Mouse (Mus musculus) retina, postnatal 7 days (tissue): ENCODE data around the gene Shmt1.

Source experiments
- DNase-seq: peaks from one replicate; pipeline ENCODE4 v3.0.0-alpha.2; 2012; ENCODE audit warnings: low read depth, low spot score

Shmt1 gene

DNA sequence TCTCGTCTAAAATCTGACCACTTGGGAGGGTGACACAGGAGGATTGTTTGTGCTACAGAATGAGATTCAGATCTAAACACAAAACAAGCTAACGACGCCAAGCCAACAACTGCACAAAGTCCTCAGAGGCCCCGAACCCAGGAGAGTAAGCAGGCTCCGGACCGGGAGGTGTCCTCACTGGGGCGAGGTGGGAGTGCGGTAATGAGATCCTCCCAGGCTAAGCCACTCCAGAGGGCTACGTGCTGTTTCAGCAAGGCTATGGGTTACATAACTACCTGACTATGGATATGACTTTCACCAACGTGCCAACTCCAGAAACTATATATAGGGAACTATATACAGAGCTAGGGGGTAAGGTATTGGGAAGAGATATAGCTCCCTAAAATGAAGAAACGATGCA, 15.2 kb downstream of the Shmt1 start:
- no peak for DNase-seq

DNA sequence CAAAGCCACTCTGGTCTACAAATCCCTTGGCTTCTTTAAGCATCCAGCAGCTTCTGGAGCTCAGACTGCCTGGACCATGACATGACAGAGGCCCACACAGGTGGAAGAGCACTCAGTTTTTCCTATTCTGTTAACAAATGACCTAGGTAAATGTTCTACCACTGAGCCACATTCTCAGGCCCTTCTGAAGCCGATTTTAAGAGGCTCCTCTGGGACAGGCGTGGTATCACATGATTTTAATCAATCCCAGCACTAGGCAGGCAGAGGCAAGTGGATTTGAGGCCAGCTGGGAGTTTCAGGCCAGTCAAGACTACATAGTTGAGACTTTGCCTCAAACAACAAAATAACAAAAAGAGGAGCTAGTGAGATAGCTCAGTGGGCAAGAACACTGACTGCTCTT, 21.0 kb downstream of the Shmt1 start:
- DNase-seq = no peak

DNA sequence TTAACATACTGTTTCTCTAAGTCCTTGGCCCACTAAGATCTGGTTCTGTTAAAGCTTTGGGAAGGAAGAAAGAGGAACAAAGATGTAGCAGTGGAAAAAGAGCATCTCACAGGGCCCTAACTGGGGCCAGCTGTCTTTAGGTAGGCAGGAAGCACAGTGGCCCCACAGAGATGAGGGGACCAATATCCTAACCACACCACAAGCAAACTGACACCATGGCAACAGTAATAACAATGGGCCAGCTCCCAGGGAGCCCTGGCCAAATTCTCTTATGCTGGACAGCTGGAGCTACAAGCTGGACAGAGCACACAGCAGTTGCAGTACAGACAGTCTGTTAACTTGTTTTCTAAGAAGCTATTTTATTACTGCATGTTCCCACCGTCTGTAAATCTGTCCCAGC, 23.9 kb downstream of the Shmt1 start:
- DNase-seq = no peak

DNA sequence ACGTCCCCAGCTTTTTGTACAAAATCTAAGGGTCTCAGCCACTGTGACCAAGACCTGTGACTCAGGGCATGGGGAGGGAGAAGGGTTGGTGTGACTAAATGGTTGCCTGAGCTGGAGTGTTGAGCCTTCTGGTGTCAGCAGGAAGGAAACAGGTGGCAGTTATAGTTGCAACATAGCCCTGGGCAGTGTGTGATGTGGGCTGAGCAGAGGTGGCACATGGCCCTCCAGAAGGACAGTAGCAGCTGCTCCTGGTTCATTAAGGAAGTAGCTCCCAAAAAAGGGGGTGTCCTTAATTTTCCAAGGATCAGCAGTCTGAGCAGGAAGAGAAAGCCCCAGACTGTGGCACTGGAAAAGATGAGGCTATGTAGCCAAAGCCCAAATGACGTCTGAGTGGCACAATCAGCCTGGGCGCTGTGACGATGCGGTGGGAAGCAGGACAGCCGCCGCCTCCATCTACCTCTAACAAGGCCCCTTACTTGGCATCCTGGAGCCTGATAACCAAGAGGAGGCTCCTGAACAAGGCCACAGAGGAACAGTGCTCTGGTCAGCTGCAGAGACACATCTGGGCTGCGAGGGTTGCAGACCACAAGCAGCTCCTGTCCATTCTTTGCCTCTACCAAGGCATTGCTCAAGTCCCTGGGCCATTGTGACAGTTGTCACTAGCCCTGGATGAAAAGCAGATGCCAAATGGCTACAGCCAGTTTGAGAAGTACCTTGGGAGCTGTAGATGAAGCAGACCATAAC, 27.2 kb downstream of the Shmt1 start:
- no peak for DNase-seq

DNA sequence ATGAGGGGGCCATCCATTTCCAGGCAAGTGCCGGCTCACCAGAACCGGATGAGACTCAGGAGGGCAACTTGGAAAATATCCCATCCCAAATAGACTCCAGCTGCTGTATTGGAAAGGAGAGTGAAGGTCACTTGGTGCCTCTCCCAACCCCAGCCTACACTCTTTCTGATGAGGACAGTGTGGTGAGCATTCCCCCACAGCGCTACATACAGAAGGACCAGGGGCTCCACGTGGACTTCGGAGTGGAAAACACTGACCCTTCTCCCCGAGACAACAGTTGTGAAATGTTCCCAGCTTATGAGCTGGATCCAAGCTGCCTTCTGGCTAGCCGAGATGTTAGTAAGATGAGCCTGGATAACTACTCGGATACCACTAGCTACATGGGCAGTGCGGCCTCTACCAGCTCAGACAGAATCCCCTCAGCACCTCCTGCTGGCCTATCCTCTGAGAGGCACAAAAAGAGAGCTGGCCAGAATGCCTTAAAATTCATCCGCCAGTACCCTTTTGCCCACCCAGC, 31.8 kb downstream of the Shmt1 start:
- DNase-seq = no peak

DNA sequence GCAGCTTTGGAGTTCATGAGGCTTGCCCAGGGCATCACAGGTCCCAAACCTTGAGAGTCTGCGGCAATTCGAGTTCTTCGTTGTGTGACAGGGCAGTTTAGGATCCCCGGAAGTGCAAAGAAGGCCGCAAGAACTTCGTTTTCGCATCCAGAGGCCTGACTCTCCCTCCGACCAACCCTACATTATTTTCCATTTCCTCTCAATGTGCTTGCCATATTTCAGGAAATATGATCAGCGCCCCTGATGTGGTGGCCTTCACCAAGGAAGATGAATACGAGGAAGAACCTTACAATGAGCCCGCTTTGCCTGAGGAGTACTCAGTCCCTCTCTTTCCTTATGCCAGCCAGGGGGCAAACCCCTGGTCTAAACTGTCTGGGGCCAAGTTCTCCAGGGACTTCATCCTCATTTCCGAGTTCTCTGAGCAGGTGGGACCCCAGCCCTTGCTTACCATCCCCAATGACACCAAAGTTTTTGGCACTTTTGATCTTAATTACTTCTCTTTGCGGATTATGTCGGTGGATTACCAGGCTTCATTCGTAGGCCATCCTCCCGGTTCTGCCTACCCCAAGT, 33.6 kb downstream of the Shmt1 start:
- DNase-seq = no peak

DNA sequence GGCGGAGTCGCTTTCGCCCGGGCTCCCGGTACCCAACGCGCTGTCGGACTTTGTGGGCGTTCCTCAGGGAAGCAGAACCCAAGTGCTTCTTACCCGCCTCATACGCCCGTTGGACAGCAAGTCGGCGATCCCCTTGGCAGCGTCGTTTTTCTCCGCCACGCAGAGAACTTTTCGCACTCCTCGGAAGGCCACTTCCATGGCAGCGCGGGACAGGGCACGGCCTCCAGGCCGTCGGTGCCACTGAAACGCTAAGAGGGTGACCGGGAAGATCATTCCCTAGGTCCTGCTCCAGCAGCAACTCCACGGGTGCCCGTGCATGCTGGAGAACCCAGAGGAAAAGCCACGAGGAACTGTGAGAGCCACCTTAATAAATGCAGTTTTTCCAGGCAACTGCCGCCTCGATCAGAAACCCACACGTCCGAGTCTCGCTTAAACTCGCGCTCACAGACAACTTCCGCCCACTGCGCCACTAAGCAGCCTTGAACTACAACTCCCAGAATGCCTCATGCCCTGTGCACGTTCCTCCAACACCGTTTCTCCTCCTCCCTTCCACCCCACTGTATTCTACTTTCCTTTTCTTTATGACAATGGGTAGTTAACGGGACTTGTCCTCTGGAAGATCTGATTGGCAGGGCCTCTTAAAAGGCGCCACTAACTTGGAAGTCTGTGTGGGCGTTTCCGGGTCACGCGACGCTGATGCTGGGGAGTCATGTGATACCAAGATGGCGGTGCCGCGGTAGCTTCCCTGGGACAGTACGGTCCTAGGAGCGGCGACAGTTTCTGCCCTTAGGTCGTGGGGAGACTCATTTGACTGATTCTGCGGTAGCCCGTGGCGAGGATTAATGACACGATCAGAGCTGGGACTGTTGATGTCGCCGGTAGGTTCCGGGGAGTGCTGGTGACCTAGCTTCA, 34.4 kb downstream of the Shmt1 start, which contains the start of the genes Top3a and Smcr8:
Top3a (minus strand) TSS at position 537 of the 912 bp plus-strand sequence.
Smcr8 (plus strand) TSS at position 696 of the 912 bp plus-strand sequence.
- DNase-seq = peak; percentile 81

DNA sequence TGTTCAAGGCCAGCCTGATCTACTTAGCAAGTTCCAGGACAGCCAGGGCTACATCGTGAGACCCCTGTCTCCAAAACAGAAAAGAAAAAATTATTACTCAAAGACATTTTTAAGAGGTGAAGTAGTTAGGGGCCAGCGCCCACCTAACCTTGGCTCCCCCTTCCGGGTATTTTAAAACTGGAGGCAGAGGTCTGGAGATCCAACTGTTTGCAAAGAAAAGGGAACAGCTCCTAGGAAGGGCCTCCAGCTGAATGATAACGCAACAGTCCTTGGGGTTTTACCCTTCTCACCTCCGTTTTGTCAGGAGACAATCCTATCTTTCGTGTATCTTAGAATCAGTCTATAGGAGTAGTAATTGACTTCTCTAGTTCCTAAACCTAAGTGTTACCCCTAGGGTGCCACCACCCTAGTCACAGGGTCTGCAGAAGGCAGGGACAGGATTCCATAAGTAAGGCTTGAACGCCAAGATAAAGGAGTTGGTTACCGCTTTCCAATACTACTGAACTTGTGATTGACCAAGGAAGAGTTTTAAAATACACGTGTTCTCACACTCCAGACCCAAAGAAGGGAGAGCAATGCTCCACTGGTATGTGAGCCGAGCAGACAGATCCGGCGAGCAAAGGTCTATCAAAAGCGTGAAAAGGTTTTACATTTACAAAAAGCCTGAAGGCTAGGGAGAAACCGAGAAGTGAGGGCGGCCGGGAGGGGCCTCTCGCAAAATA, 35.2 kb downstream of the Shmt1 start:
- DNase-seq = no peak

DNA sequence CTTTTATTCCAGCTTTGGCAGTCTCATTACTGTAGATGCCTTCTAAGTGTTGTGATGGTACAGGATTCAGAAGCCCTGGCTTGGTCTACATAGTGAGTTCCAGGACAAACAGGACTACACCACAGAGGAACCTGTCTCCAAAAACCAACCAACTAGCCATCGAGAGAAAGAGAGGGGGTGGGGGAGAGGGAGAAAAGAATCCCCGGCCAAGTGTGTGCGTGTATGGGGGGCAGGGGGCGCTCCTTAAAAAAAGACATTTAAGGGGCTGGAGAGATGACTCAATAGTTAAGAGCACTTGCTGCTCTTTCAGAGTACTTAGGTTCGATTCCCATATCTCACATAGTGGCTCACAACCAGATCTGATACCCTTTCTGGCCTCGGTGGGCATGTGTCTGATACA, 35.9 kb downstream of the Shmt1 start:
- DNase-seq = no peak

DNA sequence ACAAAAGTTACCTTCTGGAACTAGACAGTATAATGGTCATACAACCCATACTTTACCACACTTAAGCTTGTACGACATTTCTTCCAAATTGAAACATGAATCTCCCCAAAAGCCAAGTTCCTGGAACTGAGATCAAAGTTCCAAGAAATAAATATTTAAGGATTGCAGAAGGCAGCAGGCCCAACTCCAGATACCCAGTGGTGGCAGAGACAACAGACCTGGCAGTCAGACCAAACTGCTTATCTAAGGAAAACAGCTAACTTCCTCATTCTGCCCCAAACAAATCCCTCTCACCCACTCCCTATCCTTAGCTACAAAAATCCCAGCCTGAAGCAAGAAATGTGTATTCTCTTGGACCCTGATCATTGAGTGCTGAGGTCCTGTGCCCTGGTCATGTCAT, 36.7 kb downstream of the Shmt1 start:
- DNase-seq = no peak

DNA sequence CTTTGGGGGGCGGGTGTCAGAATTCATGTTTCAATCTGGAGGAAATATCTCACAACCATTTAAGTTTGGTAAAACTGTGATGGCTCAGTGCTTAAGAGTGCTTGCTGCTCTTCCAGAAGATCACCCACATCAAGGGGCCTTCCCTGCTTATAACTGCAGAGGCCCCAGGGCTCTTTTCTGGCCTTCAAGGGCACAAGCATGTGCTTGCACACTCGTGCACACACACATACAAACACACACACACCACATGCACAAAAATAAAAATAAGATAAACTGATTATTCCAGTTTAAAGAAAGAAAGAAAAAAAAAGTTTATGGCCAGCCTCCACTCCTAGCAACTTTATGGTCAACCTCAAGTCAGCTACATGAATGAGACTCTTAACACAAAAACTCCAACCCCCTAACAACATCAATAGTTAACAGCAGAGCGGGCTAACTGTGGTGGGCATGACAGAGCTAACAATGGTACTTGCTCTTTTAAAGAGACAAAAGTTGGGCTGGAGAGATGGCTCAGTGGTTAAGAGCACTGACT, 37.3 kb downstream of the Shmt1 start:
- no peak for DNase-seq

DNA sequence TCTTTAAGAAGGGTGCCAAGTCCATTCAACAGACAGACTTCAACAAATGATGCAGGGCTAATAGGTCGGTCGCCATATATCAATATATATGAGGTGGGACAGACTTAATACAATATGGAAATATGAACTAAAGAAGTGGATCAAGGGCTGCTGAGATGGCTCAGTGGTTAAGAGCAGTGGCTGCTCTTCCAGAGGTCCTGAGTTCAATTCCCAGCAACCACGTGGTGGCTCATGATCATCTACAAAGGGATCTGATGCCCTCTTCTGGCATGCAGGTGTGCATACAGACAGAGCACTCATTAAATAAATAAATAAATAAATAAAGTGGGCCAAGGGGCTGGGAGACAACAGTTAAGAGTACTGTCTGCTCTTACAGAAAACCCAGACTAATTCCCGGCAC, 39.4 kb downstream of the Shmt1 start:
- no peak for DNase-seq

DNA sequence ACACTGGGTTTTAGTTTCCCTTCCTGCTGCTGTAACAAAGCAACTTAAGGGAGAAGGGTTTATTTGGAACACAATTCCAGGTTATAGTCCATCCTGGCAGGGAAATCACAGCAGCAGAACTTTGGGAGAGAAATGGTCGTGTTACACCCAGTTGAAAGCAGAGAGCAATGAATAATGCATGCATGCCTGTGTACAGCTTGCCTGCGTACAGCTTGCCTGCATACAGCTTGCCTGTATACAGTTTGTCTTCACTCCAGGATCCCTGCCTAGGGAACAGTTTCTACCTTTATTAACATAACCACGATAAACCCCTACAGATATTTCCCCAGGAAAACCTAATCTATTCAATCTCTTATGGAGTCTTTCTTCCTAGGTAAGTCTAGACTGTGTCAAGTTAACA, 40.7 kb downstream of the Shmt1 start:
- no peak for DNase-seq

DNA sequence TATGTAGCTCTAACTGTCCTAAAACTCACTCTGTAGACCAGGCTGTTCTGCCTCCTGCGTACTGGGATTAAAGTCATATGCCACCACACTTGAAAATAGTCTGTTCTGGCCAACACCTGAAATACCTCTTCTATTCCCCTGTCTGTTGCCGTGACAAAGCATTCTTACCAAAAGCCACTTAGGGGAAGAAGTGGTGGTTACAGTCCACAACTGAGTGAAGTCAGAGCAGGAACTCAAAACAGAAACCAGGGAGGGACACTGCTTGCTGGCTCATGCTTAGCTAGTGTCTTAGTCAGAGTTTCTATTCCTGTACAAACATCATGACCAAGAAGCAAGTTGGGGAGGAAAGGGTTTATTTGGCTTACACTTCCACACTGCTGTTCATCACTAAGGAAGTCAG, 42.2 kb downstream of the Shmt1 start:
- DNase-seq = no peak

DNA sequence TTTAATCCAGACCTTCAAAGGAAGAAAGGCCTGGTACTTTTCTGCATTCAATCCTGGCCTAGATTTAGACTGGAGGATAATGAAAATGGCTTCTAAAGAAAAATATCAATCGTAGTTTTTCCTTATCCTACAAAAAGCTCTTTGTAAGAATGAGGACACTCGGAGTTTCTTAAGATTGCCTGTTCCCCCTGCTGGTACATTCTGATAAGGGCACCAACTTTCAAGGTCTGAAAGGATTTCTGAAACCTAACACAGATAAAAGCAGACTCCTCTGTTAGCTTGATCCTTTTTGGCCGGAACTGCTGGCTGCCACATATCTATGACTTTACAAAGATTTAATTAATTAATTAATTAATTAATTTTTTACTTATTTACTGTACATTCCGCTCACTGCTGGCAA, 44.5 kb downstream of the Shmt1 start:
- no peak for DNase-seq

DNA sequence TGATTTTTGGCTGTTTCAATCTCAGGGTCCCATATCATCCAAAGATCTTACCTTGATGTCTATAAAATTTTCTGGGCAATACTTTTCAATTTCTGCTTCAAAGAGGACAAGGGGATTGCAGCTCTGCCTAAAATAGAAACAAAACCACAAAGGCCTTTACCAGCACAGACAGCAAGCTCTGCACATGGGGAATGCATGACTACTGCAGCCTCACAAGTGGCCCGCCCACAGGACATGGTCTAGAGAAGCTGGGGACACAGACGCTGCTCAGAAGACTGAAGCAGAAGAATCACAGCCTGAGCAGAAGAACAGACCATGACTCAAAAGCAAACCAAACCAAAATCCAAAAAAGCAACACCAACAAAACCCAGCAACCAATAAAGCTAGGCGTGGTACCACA, 49.8 kb downstream of the Shmt1 start:
- no peak for DNase-seq

DNA sequence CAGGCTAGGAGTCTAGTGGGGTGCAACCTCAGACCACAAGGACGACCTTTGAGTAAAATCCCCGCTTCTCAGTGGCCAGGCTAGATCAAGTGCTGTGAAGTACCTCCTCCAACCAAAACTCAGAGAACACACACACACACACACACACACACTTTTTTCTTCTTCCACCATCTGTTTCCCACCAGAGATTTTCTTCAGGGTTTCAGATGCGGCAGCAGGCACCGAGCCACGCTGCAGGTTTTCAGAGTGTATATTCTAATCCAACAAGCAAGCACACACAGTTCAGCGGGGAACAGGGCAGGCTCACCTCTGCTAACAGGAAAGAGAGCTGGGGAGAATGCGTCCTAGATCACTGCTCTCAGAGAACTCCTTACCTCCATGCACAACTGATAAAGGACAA, 55.9 kb downstream of the Shmt1 start:
- no peak for DNase-seq

DNA sequence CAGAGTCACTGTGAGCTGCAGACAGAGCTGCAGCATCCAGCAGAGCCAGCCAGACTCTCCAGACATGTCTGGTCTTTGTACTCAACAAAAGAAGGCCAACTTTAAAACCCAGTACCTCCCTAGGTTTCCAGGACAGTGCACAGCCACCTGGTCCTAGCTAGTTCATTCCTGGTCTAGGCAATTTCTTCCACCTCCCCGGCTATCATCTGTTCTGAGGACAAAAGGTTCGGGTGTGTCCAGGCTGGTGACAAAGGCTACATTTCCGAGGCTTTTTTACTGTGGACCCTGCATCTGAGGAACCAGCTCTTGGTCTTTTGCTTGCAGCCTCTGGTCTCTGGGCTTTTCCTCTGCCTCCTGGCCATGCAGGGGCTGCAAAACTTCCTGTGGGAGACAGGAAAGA, 71.2 kb downstream of the Shmt1 start:
- DNase-seq = no peak
